Mouse (Mus musculus): ENCODE data around the gene Dlgap4. TPM values are rescaled to one million over a fixed set of nuclear protein-coding genes. Genes with fewer than 3 reads are reported as not detected.

Gene Dlgap4
- polyA plus RNA-seq, 1 experiment: 234 TPM

DNA sequence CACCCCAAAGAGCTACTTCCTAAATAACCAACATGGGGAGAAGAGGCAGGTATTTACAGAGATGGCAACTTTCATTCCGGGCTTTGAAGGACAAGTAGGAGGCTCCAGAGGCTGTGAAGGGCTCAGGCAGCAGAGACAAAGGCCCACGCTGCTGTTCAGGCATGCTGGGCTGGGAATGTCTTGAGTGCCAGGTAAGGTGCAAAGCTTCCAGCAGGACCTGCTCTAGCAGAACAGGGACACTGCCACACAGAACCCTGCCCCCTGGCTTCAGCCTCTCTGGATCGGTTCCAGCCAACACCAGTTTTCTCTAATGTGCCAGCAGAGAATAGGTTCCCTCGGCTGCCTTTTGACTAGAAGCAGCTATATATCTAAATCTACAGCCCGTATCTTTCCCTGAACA, 153.6 kb downstream of the Dlgap4 start:
- no peak for DNase-seq (ENCODE audit: extremely low spot score in 1 of 2, low spot score in 1 of 2)

DNA sequence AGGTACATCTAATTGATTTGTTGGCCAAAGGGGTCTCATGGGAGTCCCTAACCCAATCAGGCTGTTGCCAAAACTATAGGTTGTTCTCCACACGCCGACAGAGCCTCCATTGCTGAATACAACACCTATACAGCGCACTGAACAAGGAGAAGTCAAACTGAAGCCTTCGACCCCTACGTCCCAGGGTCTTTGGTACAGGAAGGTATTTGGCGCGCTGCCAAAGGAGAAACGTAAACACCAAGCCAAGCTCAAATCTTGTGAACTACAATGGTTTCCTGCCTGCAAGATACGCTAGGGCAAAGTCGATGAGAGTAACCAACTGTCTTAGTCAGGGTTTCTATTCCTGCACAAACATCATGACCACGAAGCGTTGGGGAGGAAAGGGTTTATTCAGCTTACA, 155.8 kb downstream of the Dlgap4 start:
- DNase-seq (ENCODE audit: extremely low spot score in 1 of 2, low spot score in 1 of 2): no peak

DNA sequence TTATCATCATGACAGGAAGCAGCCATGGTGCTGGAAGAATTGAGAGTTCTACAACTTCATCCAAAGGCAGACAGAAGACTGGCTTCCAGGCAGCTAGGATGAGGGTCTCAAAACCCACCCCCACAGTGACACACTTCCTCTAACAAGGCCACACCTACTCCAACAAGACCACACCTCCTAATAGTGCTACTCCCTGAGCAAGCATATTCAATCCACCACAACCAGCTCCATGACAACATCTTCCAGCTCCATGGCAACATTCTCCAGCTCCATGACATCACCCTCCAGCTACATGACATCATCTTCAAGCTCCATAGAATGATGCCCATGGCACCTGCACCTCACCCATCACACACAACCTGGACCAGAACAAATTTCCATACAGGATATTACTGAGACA, 160.0 kb downstream of the Dlgap4 start:
- no peak for DNase-seq (ENCODE audit: extremely low spot score in 1 of 2, low spot score in 1 of 2)

DNA sequence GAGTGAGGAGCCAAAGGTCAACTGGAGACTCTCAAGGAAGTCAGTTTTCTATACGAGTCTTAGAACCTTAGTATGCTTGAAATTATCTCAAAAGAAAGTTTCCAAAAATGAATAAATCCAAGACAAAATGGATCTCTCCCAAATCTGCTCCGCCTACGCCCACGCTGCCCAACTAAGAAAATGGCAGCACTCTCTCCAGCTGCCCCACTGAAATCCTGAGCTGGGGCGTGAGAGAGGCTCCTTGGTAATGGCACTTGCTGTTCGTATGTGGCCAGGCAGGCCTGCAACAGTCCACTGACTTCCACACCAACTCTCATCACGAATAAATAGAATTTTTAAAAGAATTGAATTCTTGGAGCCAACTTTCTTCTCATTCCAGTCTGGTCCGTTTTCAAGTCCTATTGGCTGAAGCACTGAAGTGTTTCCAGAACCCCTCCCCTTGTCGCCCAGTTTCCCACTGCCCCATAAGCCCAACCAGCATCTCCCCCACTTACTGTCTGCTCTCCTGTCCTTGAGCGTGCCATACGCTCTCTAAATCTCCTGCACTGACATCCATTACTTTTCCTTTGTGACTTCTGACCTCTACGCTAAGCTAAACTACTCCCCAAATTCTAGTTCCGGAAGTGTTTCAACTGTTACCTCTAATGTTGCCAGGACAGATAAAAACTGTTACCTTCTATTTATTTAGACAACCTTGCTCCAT, 160.7 kb downstream of the Dlgap4 start:
- no peak for DNase-seq (ENCODE audit: extremely low spot score in 1 of 2, low spot score in 1 of 2)

- DNase-seq (ENCODE audit: extremely low spot score in 1 of 2, low spot score in 1 of 2): no peak
These were observed 161.4 kb downstream of the Dlgap4 start, which contains the start of gene Myl9 for GRCm38 (mm10) chr2:156774738-156775454. Myl9 (plus strand) TSS chr2:156775420.

DNA sequence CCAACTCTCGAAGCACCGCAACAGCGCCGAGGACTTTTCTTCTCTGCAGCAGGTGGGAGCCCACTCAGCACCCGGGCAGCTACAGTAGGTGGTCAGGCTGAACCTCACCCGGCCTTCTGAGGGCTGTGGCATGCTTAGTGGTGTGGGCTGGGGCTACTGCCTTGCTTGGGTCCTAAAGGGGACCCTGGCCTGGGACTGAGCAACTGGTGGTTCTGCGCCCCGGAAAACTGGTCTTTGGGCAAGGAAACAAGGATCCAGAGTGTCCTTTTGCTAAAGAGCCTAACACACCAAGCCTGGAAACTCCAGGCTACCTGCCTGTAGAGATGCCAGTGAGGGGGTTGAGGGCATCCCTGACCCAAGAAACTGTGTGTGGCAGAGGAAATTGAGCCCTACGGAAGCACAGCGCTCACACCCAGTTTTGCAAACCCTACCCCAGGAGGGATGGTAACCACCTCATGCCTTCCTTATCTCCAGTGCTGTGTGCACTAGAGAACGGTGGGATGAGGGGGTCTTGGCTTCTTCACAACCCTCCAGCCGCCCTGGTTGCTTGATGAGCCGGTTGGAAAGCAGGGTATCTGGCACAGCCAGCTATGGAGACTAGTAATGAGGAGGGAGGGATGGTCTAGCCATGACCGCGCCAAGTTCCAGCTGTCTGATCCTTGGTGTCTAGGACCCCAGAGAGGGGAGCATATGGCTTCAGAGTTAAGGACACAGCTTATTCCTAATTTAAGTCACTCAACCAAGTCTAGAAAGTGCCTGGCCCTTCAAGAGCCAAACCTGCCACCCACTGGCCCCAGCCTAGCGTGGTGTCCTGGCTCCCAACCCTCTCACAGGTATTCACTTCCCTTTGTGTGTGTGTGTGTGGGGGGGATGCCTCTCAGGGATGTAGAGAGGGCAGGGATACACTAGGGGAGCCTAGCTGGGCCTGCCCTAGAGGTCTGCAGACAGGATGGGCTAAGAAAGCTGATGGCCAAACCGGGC, 162.2 kb downstream of the Dlgap4 start:
- DNase-seq (ENCODE audit: extremely low spot score in 1 of 2, low spot score in 1 of 2): no peak

DNA sequence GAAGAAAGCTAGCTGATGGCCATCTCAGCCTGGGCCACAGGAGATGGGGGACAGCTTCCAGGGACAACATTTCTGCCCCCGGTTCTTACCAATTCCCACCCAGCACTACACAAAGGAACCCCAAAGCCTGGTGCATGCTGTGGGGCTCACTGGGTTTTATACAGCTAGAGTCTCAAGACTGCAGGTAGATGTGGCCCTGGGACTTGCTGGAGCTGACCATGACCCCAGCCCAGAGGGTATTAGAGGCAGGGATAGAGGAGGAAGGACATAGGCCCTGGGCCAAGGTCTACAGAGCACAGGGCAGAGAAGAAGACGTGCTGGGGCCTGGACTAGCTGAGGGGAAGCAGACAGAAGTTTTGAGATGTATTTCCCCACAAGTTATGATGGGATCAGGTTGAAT, 163.4 kb downstream of the Dlgap4 start:
- no peak for DNase-seq (ENCODE audit: extremely low spot score in 1 of 2, low spot score in 1 of 2)

DNA sequence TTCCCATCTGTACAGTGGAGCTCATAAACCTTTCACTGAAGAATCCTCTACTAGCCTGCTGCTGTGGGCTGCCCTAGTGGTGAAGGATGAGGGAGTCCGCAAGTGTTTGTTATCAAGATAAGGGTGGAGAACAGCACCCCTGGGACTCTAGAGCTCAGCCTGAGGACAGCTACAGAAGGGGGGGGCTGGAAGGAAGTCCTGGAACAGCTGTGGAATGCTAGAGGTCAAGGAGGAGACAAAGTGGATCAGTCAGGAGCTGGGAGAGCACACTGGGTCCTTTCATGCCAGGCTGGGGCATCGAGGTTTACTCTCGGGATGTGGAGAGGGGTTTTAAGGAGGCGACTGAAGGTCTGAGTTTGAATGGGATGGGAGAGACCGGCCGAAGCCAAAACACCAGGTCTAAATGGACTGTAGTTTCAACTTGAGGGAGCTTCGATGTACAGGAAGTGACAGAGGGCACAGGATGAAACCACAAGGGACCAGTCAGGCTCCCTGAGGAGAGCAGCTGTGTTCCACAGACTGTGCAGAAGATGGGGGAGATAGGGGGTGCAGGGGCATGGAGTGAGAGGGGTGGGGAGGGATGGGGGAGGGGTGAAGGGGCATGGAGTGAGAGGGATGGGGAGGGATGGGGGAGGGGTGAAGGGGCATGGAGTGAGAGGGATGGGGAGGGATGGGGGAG, 164.0 kb downstream of the Dlgap4 start:
- DNase-seq (ENCODE audit: extremely low spot score in 1 of 2, low spot score in 1 of 2): no peak

DNA sequence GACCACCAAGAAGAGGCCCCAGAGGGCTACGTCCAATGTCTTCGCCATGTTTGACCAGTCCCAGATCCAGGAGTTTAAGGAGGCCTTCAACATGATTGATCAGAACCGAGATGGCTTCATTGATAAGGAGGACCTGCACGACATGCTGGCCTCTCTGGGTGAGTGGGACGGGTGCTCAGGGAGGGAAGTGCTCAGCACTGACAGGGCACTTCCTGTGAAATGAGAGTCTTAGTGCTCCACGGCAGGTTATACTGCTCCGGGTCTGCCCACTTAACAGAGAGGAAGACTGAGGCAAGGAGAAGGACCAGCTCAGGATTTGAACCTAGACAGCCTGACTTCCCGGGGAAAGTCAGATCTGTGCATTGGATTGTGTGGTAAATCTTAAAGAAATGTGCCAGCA, 165.1 kb downstream of the Dlgap4 start:
- no peak for DNase-seq (ENCODE audit: extremely low spot score in 1 of 2, low spot score in 1 of 2)

GRCm38 (mm10) chr2:156779036-156779435, 165.5 kb downstream of the Dlgap4 start:
- no peak for DNase-seq (ENCODE audit: extremely low spot score in 1 of 2, low spot score in 1 of 2)

- no peak for DNase-seq (ENCODE audit: extremely low spot score in 1 of 2, low spot score in 1 of 2)
These were observed 166.0 kb downstream of the Dlgap4 start for GRCm38 (mm10) chr2:156779488-156779887.

- no peak for DNase-seq (ENCODE audit: extremely low spot score in 1 of 2, low spot score in 1 of 2)
These were observed 166.6 kb downstream of the Dlgap4 start for GRCm38 (mm10) chr2:156780129-156780528.

- DNase-seq (ENCODE audit: extremely low spot score in 1 of 2, low spot score in 1 of 2): no peak
These were observed 167.2 kb downstream of the Dlgap4 start for GRCm38 (mm10) chr2:156780752-156781151.

DNA sequence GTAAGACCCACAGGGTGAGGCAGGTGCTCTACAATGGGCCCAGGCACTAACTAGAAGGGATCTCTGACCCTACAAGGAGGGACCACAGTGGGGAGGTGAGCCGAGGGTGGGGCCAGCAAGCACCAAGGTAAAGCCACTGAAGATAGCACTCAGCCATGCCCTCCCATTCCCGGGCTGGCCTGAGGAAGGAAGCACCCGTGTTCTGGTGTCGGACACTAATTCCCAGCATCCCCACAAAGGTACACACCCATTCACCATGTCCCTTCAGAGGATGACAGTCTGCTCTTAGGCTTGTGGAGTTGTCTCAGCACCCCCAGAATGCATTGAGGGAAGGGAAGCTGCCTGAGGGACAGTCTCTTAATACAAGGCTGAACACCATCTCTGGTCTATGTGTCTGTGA, 167.8 kb downstream of the Dlgap4 start:
- DNase-seq (ENCODE audit: extremely low spot score in 1 of 2, low spot score in 1 of 2): no peak

DNA sequence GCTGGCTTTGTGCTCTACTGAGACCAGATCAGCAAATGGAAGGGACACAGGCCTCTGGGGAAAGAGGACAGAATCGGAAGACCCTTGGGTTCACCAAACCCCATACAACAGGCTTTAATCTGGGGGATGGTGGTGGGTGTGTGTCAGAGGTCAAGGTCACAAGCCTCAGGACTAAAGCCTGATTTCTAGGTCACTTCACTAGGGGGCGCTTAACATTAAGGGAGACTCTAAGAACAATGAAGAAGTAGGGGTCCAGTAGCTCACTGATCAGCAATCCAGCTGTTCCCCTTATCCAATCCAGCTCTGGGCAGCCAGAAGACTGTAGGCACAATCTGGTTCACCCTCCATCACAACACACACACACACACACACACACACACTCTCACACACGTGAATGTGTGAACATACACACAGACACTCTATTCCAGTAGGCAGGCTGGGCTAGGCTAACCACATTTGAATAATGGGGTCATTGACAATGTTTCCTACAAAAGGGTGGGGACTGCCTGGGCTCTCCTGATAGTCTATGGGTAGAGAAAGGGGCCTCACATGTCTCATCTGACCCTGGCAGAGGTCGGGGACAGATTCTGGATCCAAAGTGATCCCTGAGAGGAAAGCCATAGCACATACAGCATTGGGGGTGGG, 168.5 kb downstream of the Dlgap4 start:
- DNase-seq (ENCODE audit: extremely low spot score in 1 of 2, low spot score in 1 of 2): no peak

DNA sequence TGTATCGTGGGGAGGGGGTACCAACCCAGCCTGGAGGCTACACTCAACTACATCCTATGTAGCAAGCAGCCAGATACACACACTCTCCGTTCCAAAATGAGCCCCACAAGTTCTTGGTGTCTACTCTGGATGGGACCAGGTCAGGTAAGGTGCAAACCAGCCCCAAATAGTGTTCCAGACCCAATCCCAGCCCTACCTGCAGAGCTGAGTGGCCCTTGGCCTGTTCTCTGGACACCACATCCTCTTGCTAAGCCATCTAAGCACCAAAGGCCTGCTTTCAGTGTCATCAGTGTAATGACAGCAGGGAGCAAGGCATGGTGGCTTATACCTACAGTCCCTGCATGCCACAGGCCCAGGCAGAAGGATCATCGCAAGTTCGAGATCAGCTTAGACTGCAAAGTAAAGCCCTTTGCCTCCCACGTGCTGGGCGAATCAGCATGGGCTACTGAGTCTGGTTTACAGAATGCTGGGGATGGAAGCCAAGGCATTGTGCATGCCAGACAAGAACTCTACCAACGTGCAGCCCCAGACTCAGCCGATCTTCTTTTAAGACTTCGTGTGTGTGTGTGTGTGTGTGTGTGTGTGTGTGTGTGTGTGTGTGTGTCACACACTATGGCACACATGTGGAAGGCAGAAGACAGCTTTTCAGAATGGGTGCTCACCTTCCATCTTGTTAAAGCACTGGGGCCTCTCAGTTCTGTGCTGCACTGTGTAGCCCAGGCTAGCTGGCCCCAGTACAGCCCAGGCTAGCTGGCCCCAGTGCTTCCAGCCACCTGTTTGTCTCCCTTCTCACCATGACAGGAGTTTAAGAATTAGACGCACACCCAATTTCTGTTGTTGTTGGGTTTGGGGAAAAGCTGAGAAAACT, 169.2 kb downstream of the Dlgap4 start:
- DNase-seq (ENCODE audit: extremely low spot score in 1 of 2, low spot score in 1 of 2): no peak

GRCm38 (mm10) chr2:156783349-156783728, 169.8 kb downstream of the Dlgap4 start:
- DNase-seq (ENCODE audit: extremely low spot score in 1 of 2, low spot score in 1 of 2): no peak

DNA sequence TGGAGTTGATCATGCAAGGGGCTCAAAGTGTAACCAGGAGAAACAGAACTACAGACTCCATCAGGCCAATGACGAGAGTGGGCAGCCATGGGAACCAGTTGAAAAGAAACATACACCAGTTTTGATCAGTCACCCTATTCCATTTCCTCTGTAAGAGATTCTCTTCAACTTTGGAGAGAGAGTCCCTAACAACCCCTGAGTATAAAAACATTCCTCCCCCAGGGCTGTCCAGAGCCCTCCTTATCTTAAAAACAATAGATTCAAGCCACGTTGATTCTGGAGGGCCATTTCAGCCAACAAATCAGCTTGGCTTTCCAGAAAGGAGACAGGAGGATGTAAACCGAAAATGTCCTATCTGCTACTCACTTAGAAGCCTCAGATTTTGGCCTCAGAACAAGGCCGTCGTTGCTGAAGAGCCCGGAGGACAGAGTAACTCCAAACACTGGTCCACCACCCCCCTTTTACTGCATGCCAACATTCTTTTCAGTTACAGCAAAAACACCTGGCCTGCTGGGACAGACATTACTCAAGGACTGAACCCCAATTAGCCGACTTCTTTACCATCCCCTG, 170.6 kb downstream of the Dlgap4 start:
- no peak for DNase-seq (ENCODE audit: extremely low spot score in 1 of 2, low spot score in 1 of 2)

GRCm38 (mm10) chr2:156784891-156785290, 171.4 kb downstream of the Dlgap4 start:
- no peak for DNase-seq (ENCODE audit: extremely low spot score in 1 of 2, low spot score in 1 of 2)
